Mouse (Mus musculus): ENCODE measurements at regions not wholly inside any gene's neighbourhood (a gene's known extent, or its start where the extent isn't known, plus 50 kb on each side); places are given as distances from the start of the nearest gene placed in this dataset.
"Not testable (repeated sequence)": the region's sequence is repeated elsewhere in the genome, so short reads cannot be mapped to it uniquely, and the experiment has no call there.

DNA sequence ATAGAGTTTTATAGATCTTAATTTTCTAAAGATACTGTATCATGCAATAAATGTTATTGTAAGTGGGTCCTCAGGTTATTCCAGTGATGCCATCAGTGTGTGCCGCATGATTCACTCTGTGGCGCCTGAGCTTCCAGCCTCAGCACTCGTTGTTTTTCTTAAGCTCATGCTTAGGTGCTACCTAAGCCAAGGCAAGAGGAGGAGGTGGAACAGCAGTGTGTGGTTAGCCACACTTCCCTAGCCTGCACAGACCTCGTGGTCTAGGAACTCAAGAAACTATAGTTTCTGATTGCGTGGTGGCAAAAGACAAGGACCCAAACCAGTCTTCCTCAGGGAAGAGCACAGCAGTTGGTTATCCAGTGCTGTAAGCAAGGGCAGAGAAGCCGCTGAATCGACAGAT lies 779.7 kb downstream of the Dad1 start:
- TF ChIP-seq CTCF, EP300 (IDR thresholded peaks at IDR 0.05): not testable (repeated sequence)

All from lung, postnatal 0 days (tissue).